24 mouse cellular contexts compared by ENCODE assay signal in the genomic region with DNA sequence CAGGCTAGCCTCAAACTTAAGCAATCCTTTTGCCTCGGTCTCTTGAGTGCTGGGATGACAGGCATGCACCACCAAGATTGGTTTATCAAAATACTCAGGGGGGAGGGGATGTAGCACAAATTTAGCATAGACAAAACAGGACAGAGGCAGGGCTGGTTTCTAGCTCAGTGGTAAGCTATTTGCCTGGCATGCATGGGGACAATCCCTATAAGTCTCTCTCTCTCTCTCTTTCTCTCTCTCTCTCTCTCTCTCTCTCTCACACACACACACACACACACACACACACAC. TPM values are rescaled to one million over a fixed set of nuclear protein-coding genes. Genes with fewer than 3 reads are reported as not detected.
DNase-seq lines count a peak whose midpoint lies in the region; ATAC-seq and TF ChIP-seq lines count a peak whose summit lies in the region.
"Had no signal": no experiment of that assay in that cellular context is flagged by ENCODE, and none has a peak within 500 bp of the region (broad histone marks: within the 10 kb centered on the region; RNA-seq: fewer than 3 reads in every experiment).

No protein-coding gene starts in this region.

- H3K36me3 ChIP-seq in liver, adult 2 months (ENCODE audit: control insufficient read depth, insufficient read depth, low read length): no peaks in the 10 kb centered on the region
- no peaks in the 10 kb centered on the region for H3K36me3 ChIP-seq in liver, embryonic 11.5 days (ENCODE audit: control insufficient read depth, insufficient read depth, low read length)
- no peaks in the 10 kb centered on the region for H3K36me3 ChIP-seq in liver, embryonic 15.5 days (replicated peaks)
- no peaks in the 10 kb centered on the region for H3K36me3 ChIP-seq in intestine, embryonic 15.5 days
- H3K36me3 ChIP-seq: heart, embryonic 12.5 days; hindbrain, embryonic 15.5 days; lung, embryonic 15.5 days; midbrain, embryonic 12.5 days; neural tube, embryonic 13.5 days had no signal

- no peaks in the 10 kb centered on the region for H3K27me3 ChIP-seq in liver, adult 2 months (ENCODE audit: control insufficient read depth, insufficient read depth, low read length)
- no peaks in the 10 kb centered on the region for H3K27me3 ChIP-seq in liver, embryonic 11.5 days (replicated peaks; ENCODE audit: control insufficient read depth, insufficient read depth, low read length)
- no peaks in the 10 kb centered on the region for H3K27me3 ChIP-seq in liver, embryonic 15.5 days
- H3K27me3 ChIP-seq in intestine, embryonic 15.5 days (replicated peaks): no peaks in the 10 kb centered on the region
- H3K27me3 ChIP-seq: hindbrain, embryonic 15.5 days; midbrain, embryonic 12.5 days; neural tube, embryonic 13.5 days had no signal

- H3K4me2 ChIP-seq in liver, embryonic 11.5 days: peak overlapping the region; percentile 18
- H3K4me2 ChIP-seq in liver, embryonic 15.5 days: peak overlapping the region; percentile 19; the same call in 1 of the 2 replicates
- no peak overlapping the region for H3K4me2 ChIP-seq in intestine, embryonic 15.5 days (replicated peaks)
- H3K4me2 ChIP-seq: forebrain, embryonic 13.5 days; heart, embryonic 12.5 days; hindbrain, embryonic 15.5 days; lung, embryonic 15.5 days; midbrain, embryonic 12.5 days; neural tube, embryonic 13.5 days had no signal

- TF ChIP-seq CTCF in liver, adult 2 months (IDR thresholded peaks at IDR 0.05; ENCODE audit: low read depth, low read length): no peak

- H3K9me3 ChIP-seq in liver, embryonic 11.5 days (ENCODE audit: control insufficient read depth, low read length): peaks cover 3% of the 10 kb centered on the region; the same call in 1 of the 2 replicates
- no peaks in the 10 kb centered on the region for H3K9me3 ChIP-seq in liver, embryonic 15.5 days (replicated peaks)
- no peaks in the 10 kb centered on the region for H3K9me3 ChIP-seq in intestine, embryonic 15.5 days
- H3K9me3 ChIP-seq: forebrain, embryonic 13.5 days; hindbrain, embryonic 15.5 days; lung, embryonic 15.5 days; midbrain, embryonic 12.5 days; neural tube, embryonic 13.5 days had no signal

- ATAC-seq in liver, embryonic 11.5 days (replicated peaks; ENCODE audit: low FRiP score): peak; percentile 35
- peak; percentile 49 for ATAC-seq in liver, embryonic 15.5 days (ENCODE audit: insufficient read depth)
- ATAC-seq in intestine, embryonic 15.5 days: no peak
- ATAC-seq: forebrain, embryonic 13.5 days; inflammation-experienced regulatory T-cells, adult 6 months had no signal

- 0 out of 2 replicates have a peak overlapping the region, but pooled peaks have one; percentile 5 for H3K27ac ChIP-seq in liver, adult 2 months (replicated peaks; ENCODE audit: insufficient read depth, low read depth, low read length)
- peak overlapping the region; percentile 89 for H3K27ac ChIP-seq in liver, embryonic 11.5 days (ENCODE audit: low read depth, low read length)
- peak overlapping the region; percentile 6 for H3K27ac ChIP-seq in liver, embryonic 15.5 days (replicated peaks)
- no peak overlapping the region for H3K27ac ChIP-seq in intestine, embryonic 15.5 days
- H3K27ac ChIP-seq: forebrain, embryonic 13.5 days; hindbrain, embryonic 15.5 days; lung, embryonic 15.5 days; midbrain, embryonic 12.5 days; neural tube, embryonic 13.5 days had no signal

- TF ChIP-seq POLR2A in liver, adult 2 months (IDR thresholded peaks at IDR 0.05; ENCODE audit: extremely low read depth, insufficient read depth, low read length): no peak

- H3K4me3 ChIP-seq in liver, adult 2 months (ENCODE audit: insufficient read depth, low read depth, low read length): no peak overlapping the region
- H3K4me3 ChIP-seq in liver, embryonic 11.5 days (ENCODE audit: low read depth, low read length): no peak overlapping the region
- no peak overlapping the region for H3K4me3 ChIP-seq in liver, embryonic 15.5 days (replicated peaks)
- H3K4me3 ChIP-seq in intestine, embryonic 15.5 days (replicated peaks): no peak overlapping the region
- H3K4me3 ChIP-seq: forebrain, embryonic 13.5 days; heart, embryonic 12.5 days; hindbrain, embryonic 15.5 days; lung, embryonic 15.5 days; midbrain, embryonic 12.5 days; neural tube, embryonic 13.5 days had no signal

- no peak for DNase-seq in liver, adult 2 months (ENCODE audit: extremely low read depth, low read depth, low spot score)
- DNase-seq in liver: no peak
- no peak for DNase-seq in liver, embryonic 11.5 days (ENCODE audit: low spot score)
- no peak for DNase-seq in right cerebral cortex, postnatal 25 days
- DNase-seq: adrenal gland, adult 8-10 months; B cell, adult 2 months; cerebellum, adult 8-10 months; cerebellum, postnatal 25 days; gastrocnemius, postnatal 14 days; kidney, adult 8-10 months; left cerebral cortex, postnatal 4 days; thymus, postnatal 4 days had no signal

- H3K9ac ChIP-seq in liver, adult 2 months (ENCODE audit: low read depth, low read length): no peak overlapping the region
- no peak overlapping the region for H3K9ac ChIP-seq in liver, embryonic 11.5 days (ENCODE audit: low read depth, low read length)
- no peak overlapping the region for H3K9ac ChIP-seq in liver, embryonic 15.5 days
- no peak overlapping the region for H3K9ac ChIP-seq in intestine, embryonic 15.5 days
- H3K9ac ChIP-seq: forebrain, embryonic 13.5 days; heart, embryonic 12.5 days; hindbrain, embryonic 15.5 days; lung, embryonic 15.5 days; midbrain, embryonic 12.5 days; neural tube, embryonic 13.5 days had no signal

- 54% methylated on average over 1 of the region's 1 CpGs for WGBS in liver, adult 2 months
- 38% methylated on average over 1 of the region's 1 CpGs for WGBS in liver, embryonic 11.5 days
- WGBS in liver, embryonic 15.5 days (ENCODE audit: insufficient replicate concordance): 22% methylated on average over 1 of the region's 1 CpGs
- 69% methylated on average over 1 of the region's 1 CpGs for WGBS in intestine, embryonic 15.5 days

- no peaks in the 10 kb centered on the region for H3K79me2 ChIP-seq in liver, adult 2 months (ENCODE audit: control insufficient read depth, insufficient read depth, low read length)

- peaks cover 7% of the 10 kb centered on the region; the same call in 1 of the 2 replicates for H3K4me1 ChIP-seq in liver, adult 2 months (ENCODE audit: control insufficient read depth, insufficient read depth, low read length)
- H3K4me1 ChIP-seq in liver, embryonic 11.5 days (replicated peaks; ENCODE audit: control insufficient read depth, insufficient read depth, low read length): peaks cover 21% of the 10 kb centered on the region
- H3K4me1 ChIP-seq in liver, embryonic 15.5 days (replicated peaks): peaks cover 48% of the 10 kb centered on the region
- peaks cover 11% of the 10 kb centered on the region for H3K4me1 ChIP-seq in intestine, embryonic 15.5 days (replicated peaks)
- H3K4me1 ChIP-seq: lung, embryonic 15.5 days had no signal

RNA-seq across cellular contexts. Expression of a gene that starts 8.1 kb away (rescaled TPM):
- total RNA-seq in liver, adult 2 months (2014; rRNA removed): 0.27 and 0.37 TPM in 2 replicates
- polyA plus RNA-seq in liver, adult 2 months (2012; rRNA removed): 0.17 and 0.52 TPM in 2 replicates
- polyA plus RNA-seq in liver, embryonic 11.5 days (2014; fragmentation: Nextera tagmentation; extraction: Ambion mirVana): 0.84 and 1.3 TPM in 2 replicates
- 0.70 and 0.85 TPM in 2 replicates for polyA plus RNA-seq in liver, embryonic 15.5 days (2015; fragmentation: Nextera tagmentation; extraction: Ambion mirVana)
- polyA plus RNA-seq in intestine, embryonic 15.5 days (2015; fragmentation: Nextera tagmentation; extraction: Ambion mirVana): 1.7 and 1.8 TPM in 2 replicates
- total RNA-seq: granulocyte monocyte progenitor cell, adult 5-6 weeks; hematopoietic stem cell, adult 5-6 weeks; megakaryocyte progenitor cell, adult 5-6 weeks had no signal

RNA-seq across cellular contexts. Expression of a gene that starts 11.4 kb away (rescaled TPM):
- not detected in 2 replicates for total RNA-seq in liver, adult 2 months (2014; rRNA removed)
- not detected in 2 replicates for polyA plus RNA-seq in liver, adult 2 months (2012; rRNA removed)
- 0.31 and 0.45 TPM in 2 replicates for polyA plus RNA-seq in liver, embryonic 11.5 days (2014; fragmentation: Nextera tagmentation; extraction: Ambion mirVana)
- polyA plus RNA-seq in liver, embryonic 15.5 days (2015; fragmentation: Nextera tagmentation; extraction: Ambion mirVana): 0.25 and 0.40 TPM in 2 replicates
- polyA plus RNA-seq in intestine, embryonic 15.5 days (2015; fragmentation: Nextera tagmentation; extraction: Ambion mirVana): 1.9 and 2.4 TPM in 2 replicates
- total RNA-seq: granulocyte monocyte progenitor cell, adult 5-6 weeks; hematopoietic stem cell, adult 5-6 weeks; megakaryocyte progenitor cell, adult 5-6 weeks had no signal

RNA-seq across cellular contexts. Expression of a gene that starts 32.3 kb away (rescaled TPM):
- 27.7 and 38.9 TPM in 2 replicates for total RNA-seq in liver, adult 2 months (2014; rRNA removed)
- polyA plus RNA-seq in liver, adult 2 months (2012; rRNA removed): 30.2 and 35.7 TPM in 2 replicates
- 66.0 and 66.7 TPM in 2 replicates for polyA plus RNA-seq in liver, embryonic 11.5 days (2014; fragmentation: Nextera tagmentation; extraction: Ambion mirVana)
- polyA plus RNA-seq in liver, embryonic 15.5 days (2015; fragmentation: Nextera tagmentation; extraction: Ambion mirVana): 34.5 and 43.8 TPM in 2 replicates
- 43.1 and 45.3 TPM in 2 replicates for polyA plus RNA-seq in intestine, embryonic 15.5 days (2015; fragmentation: Nextera tagmentation; extraction: Ambion mirVana)
